Mouse (Mus musculus) cortical plate, adult 2 months (tissue): ENCODE measurements around the gene Pygo2.

Source experiments
- CTCF ChIP-seq: fragments of 200-500 bp; IDR thresholded peaks from 2 replicates; pipeline ENCODE4 v1.5.1; 2011; ENCODE audit warnings: mild to moderate bottlenecking, control low read depth, low read length; ENCODE audit not compliant: insufficient read depth; ENCODE audit errors: extremely low read depth
- POLR2A ChIP-seq: fragments of 200-500 bp; IDR thresholded peaks from 2 replicates; pipeline ENCODE4 v1.6.1; 2011; ENCODE audit warnings: mild to moderate bottlenecking, low read length, control low read depth; ENCODE audit not compliant: insufficient read depth; ENCODE audit errors: extremely low read depth

DNA sequence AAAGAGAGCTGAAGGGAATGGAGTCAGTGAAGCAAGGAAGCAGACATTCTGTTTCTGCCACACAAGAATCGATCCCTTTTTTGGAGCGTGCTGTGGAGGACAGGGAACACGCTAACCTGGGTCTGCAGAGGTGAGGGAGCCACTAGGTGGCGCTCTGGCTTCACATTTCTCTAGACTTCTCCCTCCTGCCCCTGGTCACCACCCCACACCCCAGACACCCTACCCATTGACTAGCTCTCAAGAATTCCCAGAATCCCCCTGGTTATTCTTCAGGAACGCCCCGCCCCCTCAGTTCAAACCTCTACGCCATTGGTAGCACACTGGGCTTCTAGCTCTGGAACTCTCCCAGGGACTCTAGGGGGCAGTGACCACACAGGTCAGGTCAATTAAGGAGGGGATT is 19.5 kb downstream of the Pygo2 start:
- TF ChIP-seq CTCF = peak; percentile 80
- no peak for TF ChIP-seq POLR2A
